10 mouse cellular contexts compared by ENCODE assay signal in the genomic region with DNA sequence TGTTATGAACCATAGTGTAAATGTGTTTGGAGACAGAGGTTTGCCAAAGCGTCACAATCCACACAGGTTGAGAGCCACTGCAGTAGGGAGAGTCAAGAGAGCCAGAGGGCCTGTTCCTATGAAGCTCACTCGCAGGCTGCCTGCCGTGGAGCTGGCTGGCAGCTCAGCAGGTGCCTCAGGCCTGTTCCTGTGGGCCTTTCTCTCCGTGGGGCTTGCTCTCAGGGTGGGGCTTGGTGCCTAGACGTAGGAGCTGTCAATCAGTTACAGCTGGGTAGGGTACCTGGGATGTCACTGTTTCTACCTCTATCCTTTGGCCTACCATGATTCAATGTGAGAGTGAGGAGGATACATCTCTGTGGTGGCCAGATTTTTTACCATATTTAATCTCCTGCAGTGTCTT.
"Had no signal": no experiment of that assay in that cellular context is flagged by ENCODE, and none has a peak within 500 bp of the region (broad histone marks: within the 10 kb centered on the region; RNA-seq: fewer than 3 reads in every experiment).

No protein-coding gene starts in this region.

- DNase-seq: lung, adult 2 months; lung, postnatal 4 days; midbrain, embryonic 14.5 days had no signal

- H3K36me3 ChIP-seq: limb, embryonic 10.5 days; liver, embryonic 15.5 days; midbrain, embryonic 10.5 days; neural tube, embryonic 15.5 days had no signal

- H3K9ac ChIP-seq: liver, embryonic 15.5 days; neural tube, embryonic 15.5 days had no signal

- H3K27me3 ChIP-seq: neural tube, embryonic 15.5 days had no signal

- ATAC-seq: lung, postnatal 0 days had no signal

- H3K4me2 ChIP-seq: liver, embryonic 11.5 days; liver, embryonic 15.5 days; neural tube, embryonic 15.5 days had no signal

- H3K9me3 ChIP-seq: limb, embryonic 10.5 days; liver, embryonic 15.5 days; midbrain, embryonic 10.5 days; neural tube, embryonic 15.5 days had no signal

- H3K4me3 ChIP-seq: limb, embryonic 10.5 days; liver, embryonic 15.5 days; midbrain, embryonic 10.5 days; myocyte; neural tube, embryonic 15.5 days had no signal

- H3K27ac ChIP-seq: limb, embryonic 10.5 days; liver, embryonic 15.5 days; midbrain, embryonic 10.5 days; neural tube, embryonic 15.5 days had no signal
